Mouse (Mus musculus) cortical plate, adult 2 months (tissue): ENCODE results near the gene Hipk4.

ENCODE experiments used
- CTCF ChIP-seq: fragments of 200-500 bp; IDR thresholded peaks from 2 replicates; pipeline ENCODE4 v1.5.1; 2011; ENCODE audit warnings: mild to moderate bottlenecking, control low read depth, low read length; ENCODE audit not compliant: insufficient read depth; ENCODE audit errors: extremely low read depth
- POLR2A ChIP-seq: fragments of 200-500 bp; IDR thresholded peaks from 2 replicates; pipeline ENCODE4 v1.6.1; 2011; ENCODE audit warnings: mild to moderate bottlenecking, low read length, control low read depth; ENCODE audit not compliant: insufficient read depth; ENCODE audit errors: extremely low read depth

DNA sequence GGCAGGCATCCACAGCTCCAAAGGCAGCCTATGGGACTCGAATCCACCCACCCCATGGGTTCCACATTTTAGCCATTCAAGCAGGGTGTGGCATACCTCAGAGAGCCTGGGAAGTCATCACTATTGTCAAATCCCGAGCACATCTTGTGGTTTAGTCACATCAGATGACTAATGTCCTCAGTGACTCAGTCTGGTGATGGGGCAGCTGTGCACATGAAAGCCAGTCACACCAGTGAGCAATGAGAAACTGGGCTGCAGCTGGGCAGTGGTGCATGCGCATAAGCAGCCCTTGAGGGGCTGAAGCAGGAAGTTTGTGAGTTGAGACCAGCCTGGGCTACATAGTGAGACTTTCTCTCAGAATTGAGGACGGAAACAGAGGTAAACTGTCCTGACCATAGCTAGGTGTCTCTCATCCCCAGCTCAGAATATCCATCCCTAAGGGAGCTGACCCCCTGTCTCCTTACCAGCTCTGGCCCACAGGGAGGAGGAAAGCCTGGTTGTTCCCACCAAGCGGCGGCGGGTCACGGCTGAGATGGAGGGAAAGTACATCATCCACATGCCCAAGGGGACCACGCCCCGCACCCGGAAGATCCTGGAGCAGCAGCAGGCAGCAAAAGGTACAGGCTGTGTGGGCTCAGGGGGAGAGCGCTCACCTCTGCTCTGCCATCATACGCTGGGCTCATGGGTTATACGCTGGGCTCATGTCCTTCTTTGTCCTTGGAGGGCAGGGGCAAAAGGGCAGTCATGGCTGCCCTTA is 51.2 kb downstream of the Hipk4 start:
- TF ChIP-seq CTCF (no peak), POLR2A (no peak)
